Mouse (Mus musculus) embryonic fibroblast, embryonic 13.5 days (primary cell): Measurements from ENCODE around the gene Sit1.

Experiments used
- CTCF ChIP-seq: IDR thresholded peaks from 2 replicates; pipeline ENCODE4 v1.5.1; 2011; ENCODE audit warnings: mild to moderate bottlenecking, control low read depth, low read length, moderate library complexity, borderline replicate concordance; ENCODE audit not compliant: insufficient read depth
- POLR2A ChIP-seq: IDR thresholded peaks from 2 replicates; pipeline ENCODE4 v1.6.1; 2011; ENCODE audit warnings: low read depth, mild to moderate bottlenecking, control low read depth, low read length, moderate library complexity

- TF ChIP-seq CTCF (no peak), POLR2A (no peak)
Measured at GRCm38 (mm10) chr4:43527880-43528279, 44.3 kb upstream of the Sit1 start.
